Mouse (Mus musculus) erythroid progenitor cell, adult 5-6 weeks (primary cell): ENCODE data around the gene Fgd4. TPM values are rescaled to one million over a fixed set of nuclear protein-coding genes. Genes with fewer than 3 reads are reported as not detected.
"Not testable (repeated sequence)": the region's sequence is repeated elsewhere in the genome, so short reads cannot be mapped to it uniquely, and the experiment has no call there.

ENCODE experiments used
- ATAC-seq: replicated peaks from 2 replicates; pipeline ENCODE4 v1.8.0; 2016; ENCODE audit warnings: moderate number of reproducible peaks, mild to moderate bottlenecking, moderate TSS enrichment, inconsistent platforms; ENCODE audit not compliant: poor library complexity, low FRiP score, severe bottlenecking
- total RNA-seq, 2 experiments: library from RNA; stranded (forward) in 1 of 2; stranded (reverse) in 1 of 2; fragments of 150-400 nt in 1 of 2; fragments of 186-747, 209-891 nt in 1 of 2; gene quantifications; 2 replicates each; pipeline versions ENCODE4 v1.2.3 to v1.2.4; 2015 to 2017; ENCODE audit warnings: low replicate concordance in 2 of 2

The Fgd4 gene
- total RNA-seq, 2 experiments from 2014 or later = 10.1 to 16.0 TPM

DNA sequence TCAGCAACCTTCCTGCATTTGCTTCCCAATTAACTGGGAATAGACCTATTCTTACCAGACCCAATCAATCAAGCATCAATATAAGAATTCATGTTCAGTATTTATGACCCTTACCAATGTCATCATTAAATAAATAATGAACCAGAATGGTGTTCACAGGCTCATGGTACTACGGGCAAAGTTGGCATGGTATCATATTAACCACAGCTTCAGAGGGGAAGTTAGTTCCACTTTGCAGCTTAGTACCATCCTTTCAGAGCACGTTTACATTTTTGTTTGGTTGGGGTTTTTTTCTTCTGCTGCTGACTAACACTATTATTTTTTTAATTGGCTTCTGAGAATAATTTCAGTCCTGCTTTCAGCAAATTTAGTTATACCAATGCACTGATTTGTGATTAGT, 51.2 kb downstream of the Fgd4 start:
- ATAC-seq = no peak

DNA sequence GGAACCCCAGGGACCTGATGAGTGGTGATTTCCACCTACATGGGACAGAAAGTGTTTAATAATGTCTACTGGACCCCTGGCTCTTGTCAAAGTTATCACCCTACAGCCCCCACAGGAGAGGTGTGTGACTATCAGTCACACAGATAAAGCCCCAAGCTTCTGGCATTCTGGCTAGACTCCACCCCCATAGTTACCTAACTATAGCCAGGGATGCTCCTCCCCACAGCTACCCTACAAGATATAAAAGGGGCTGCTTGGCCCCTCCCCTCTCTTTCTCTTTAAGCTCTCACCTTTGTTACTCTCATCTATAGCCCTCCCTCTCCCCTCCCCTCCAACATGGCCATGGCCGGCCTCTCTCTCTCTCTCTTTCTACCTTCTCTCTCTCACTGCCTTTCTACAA, 53.7 kb downstream of the Fgd4 start:
- ATAC-seq = no peak

DNA sequence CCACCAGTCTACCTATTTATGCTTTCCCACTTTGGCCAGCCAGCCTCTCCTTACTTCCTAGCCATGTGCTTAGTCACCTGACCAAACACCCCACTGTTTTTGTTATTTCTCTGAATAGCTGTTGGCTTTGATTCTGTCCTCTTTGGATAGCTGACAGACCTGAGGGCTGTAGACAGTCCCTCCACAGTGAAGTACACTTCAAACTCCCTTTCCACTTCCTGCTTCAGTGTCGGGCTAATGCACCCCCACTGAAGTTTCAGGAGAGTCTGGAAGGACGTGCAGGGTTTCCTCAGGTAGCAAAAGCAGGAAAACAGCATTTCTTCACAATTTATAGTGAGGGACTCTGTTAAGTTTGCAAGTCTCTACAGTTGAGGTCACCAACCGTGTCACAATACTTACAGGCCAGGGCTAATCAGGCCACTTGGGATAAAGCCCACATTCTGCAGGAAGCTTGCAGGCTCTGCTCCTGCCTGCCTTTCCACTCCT, 57.4 kb downstream of the Fgd4 start:
- ATAC-seq = no peak

DNA sequence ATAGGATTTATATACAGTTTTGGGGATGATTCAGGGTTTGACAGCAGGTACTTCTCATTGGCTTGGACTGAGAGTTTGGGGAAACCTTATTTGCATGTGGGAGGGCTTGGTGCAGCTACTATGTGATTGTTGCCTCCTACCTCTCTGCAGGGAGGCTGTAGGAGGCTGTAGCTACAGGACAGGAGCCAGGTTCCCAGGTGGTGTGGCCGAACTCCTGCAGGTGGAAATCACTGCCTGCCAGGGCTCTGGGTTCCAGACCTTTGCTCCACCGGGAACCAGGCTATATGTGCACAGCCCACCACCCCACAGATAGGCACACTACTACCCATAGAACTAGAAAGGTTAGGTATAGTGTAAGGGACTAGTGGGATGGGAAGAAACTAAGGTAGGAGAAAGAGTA, 61.0 kb downstream of the Fgd4 start:
- ATAC-seq = not testable (repeated sequence)

DNA sequence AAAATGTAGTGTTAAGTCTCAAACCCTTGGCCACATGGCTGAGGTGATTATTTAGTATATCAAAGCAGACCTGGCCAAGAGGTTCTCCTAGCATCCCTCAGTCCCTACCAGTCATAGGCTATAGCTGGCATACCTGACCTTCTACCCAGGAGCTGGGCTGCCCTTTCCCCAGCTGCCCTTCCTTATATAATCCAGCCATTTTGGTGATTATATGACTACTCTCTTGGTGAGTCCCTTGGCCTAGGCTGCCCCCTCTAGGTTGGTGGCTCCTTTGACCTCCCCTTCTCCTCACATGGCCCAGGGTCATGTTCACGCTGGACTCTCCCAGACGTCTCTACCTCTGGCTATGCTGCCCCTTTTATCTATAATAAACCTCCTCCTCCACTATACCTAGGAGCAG, 65.1 kb downstream of the Fgd4 start:
- no peak for ATAC-seq

DNA sequence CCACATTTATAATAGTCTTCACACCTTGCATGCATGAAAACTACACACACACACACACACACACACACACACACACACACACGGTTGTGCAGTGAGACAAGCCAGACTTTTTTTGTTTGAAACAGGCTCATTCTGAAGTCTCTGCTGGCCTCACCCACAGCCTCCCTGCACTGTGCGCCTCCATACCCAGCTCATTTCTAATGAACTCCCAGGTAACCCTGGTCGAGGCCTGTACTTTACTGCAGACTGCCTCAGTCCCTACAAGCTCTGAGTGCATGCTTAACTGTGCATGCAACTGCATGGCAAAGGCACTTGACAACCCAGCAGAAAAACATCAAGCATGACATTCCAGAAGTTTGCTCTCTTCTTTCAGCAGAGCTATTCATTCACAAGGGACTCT, 72.3 kb downstream of the Fgd4 start:
- ATAC-seq = no peak

DNA sequence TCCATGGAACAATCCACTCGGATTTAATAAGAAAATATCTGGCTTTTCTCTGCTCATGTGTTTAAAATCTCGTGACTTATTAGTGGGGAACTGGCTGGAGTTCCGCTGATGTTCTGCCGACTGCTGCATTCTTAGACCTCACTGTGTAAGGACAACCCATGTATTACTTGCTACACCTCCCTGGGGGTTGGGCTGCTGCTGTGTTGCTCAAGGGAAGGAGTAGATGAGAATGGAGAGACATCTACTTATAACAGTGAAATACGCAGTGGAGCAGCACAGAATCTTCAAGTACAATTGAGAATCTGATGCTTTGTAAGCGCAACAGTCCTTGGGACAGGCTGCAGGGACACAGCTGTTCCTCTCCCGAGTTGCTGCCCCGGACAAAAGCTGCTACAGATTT, 73.1 kb downstream of the Fgd4 start:
- ATAC-seq = no peak

DNA sequence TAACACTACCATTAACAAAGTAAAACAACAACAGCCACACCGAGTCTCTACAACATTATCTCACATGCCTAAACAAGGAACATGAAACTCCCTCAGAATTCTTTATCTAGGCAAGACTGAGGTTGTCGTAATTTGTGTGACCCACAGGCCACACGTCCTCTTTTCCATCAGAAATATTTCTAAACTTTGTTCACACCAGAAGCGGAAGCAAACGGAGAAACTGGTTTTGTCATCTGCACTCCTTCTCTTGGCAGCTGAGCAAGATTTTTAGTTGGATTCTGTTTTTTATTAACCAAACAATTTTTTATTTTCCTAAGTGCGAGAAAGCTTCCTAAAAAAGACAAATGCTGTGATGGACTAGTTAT, 73.6 kb downstream of the Fgd4 start:
- no peak for ATAC-seq

DNA sequence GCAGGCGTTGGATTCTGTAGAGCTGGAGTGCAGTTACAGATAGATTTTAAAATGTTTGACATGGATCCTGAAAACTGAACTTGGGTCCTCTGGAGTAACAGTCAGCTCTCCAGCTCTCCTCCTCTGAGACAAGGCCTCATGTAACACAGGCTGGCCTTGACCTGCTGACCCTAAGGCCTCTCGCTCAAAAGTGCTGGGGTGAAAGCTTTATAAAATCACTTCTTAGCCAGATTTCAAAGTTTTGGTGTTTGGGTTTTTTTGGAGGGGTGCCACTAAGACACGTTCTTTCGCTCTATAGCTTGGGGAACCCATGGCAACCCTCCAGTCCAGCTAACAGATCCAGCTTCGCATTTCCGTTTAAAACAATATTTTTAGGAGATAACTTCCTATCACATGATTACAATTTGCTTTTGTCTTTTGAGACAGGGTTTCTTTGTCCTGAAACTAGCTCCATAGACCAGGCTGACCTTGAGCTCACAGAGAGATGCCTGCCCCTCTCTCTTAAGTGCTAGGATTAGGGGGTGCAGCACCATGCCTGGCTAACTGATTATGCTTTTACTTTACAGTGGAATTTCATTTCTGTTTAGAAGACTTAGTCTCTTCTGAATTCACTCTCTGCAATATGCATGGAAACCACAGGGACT, 74.1 kb downstream of the Fgd4 start:
- no peak for ATAC-seq

DNA sequence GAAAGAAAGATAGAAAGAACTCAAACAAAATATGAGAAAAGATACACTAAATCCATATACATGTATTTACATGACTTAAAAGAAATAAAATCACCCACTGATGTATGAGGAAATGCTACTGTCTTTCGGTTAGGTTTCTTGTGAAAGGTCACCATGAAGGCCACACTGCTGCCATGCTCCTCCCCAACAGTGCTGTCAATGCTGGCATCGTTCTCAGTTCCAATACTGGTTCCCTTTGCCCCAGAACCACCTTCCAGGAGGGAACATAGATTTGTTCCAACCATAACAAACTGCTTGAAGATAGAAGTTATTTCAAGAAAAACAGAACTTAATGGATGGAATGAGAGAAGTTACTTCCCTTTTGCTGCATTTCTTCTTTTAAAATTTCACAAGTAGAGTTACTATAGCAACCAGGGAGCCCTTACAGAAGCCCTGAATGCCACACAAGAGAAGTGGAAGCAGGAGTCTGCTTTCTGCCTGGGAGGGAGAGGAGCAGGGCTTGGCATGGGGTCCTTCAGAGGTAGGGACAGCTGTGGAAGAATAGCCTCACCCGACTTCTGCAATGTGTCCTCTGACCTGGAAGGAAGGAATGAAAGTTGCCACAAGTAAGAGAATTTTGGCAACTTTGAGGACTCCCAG, 75.0 kb downstream of the Fgd4 start:
- ATAC-seq = no peak

DNA sequence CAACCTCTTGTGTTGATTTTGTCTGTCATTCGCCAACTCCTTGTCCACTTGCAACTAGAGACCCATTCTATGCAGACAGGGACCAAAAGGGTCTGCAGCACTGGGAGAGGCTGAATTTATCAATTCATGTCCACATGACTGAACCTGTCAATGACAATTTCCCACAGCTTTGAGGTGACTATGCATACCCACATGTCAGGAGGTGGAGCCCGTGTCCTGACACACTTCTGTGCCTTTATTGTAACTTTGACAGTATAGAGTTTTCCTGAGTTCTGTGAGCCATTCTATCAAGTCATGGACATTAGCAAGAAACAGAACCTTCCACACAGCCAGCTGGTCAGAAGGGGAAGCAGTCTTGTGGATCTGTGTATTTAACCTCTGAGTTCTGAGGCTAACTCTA, 76.7 kb downstream of the Fgd4 start:
- no peak for ATAC-seq

DNA sequence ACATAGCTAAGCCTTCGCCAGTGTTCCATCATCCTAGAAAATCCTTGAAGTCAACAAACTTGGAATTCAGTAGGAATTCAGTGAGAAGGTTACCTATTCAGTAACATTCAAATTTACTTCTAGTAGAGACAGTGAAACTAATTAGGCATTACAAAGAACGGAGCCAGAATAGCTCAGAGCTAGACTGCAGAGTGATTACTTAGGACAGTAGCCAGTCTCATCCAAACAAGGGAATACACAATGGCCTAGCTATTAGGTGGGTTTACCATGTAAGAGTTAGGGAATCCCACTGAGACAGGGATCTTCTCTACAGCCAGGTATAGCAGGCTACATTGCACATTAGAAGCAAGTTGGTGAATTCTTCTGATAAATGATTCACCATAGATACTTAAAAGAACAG, 77.5 kb downstream of the Fgd4 start:
- not testable (repeated sequence) for ATAC-seq

DNA sequence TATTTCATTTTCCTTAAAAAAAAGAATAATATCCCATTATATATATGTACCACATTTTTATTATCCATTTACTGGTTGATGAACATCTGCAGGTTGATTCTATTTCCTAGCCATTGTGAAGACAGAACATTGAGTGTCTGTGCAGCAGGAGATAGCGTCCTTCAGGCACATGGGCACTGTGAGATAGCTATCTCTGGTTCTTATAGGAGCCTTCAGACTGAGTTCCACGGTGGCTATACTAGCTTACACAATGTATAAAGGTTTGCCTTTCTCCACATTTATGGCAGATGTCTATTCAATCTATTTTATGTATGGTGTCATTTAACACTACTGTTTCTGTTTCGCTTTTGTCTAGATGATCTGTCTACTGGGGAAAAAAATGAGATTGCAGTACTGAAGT, 98.9 kb downstream of the Fgd4 start:
- ATAC-seq = no peak

DNA sequence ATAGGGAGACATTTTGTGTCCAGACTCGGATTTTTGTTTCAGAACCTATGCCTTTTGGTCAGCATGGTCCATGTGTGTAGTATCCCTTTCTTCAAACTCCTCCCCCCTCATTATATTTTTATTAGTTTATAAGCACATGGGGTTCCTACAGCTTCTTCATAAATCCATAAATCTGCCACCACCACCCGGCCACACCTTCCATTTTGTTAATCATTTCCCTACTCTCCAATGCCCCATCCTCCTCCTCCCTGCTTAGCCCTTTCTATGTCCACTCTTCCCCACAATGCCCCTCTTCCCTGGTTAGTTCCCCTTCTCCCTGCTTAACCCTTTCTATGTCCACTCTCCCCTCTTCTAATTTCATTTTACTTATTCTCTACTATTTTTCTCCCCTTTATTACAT, 99.4 kb downstream of the Fgd4 start:
- no peak for ATAC-seq

DNA sequence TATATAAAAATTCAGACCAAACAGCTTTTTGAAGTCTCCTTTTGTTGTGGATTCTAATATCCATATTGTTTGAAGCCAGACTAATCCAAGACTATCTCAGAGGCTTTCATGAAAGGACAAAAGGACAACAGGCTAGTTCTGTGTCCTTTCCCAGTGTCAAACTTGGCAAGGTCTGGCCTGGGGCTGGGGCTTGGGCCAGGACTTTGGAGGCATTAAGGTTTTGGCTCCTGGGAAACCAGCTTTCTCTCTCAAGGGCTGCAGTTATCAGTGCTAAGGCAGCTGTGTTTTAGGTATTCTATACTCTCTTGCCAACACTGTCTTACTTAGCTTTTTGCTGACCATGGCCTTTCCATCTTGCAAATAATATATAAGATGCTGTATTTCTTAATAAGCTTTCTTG, 101.6 kb downstream of the Fgd4 start:
- ATAC-seq = no peak

DNA sequence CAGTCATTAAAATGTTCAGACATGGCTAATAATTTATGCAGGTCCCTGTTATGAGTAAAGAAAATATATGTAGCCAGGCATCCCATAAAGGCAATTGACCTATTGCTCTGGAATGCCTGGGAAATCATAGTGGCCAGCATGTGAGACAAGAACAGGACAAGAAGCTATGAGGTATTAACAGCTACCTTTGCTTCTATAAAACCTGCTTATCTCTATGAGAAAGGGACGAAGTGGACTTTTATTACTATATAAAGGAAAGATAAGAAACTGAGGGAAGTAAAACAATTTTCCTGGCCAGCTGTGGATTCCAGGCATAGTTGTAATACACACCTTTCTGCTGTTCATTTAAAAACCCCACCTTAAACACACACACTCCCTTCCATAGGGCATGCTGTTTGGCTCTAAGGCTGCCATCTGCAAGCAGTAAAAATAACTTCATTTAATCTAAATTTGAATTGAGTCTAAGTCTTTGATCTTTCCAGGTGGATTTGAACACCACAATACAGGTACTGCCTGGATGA, 114.8 kb downstream of the Fgd4 start:
- ATAC-seq = no peak

DNA sequence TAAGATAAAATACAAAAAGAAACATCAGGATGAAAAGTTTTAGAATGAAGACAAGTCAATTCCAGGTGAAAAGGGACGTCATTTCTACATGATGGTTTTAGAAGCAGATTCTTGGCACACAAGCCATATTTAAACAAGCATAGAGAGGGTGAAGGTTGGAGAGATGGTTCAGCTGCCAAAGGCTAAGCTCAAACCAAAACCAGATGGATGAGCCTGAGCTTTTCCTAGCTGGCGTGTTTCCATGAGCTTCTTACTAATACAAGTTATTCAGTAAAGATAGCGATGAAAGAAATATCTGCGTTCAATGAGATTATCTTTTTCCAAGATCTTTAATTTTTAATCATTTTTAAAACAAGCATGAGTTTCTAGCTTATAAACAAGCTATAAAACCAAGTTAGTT, 115.7 kb downstream of the Fgd4 start:
- ATAC-seq = no peak

DNA sequence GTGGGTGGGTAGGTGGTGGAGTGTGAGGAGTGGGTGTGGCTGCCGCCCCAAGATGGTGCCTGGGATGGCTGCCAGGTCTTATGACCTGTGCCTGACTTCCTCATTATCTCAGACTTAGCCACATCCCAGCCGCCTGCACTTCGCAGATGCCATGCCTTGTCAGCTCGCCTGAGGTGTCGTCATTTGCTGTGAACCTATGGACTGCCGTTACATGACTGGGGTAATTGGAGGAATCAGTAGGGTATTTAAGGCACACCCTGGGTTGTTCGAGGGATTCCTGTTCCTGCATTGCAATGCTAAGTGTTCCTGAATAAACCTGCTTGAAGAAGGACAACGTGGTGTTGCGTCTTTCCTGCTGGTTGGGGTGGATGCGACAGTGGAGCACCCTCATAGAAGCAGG, 126.9 kb downstream of the Fgd4 start:
- not testable (repeated sequence) for ATAC-seq

DNA sequence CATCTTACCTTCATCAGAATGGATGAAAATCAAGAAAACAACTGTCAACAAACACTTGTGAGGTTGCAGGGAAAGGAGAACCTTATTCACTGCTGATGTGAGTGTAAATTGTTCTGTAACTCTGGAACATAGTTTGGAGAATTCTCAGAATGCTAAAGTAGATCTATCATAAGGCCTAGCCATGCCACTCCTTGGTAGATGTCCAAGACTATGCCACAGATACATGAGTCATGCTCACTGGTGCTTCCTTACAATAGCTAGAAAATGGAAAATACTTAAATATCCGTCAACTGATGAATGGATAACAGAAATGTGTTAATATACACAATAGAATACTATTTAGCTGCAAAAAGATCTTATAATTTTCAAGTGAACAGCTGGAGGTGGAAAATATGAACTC, 150.3 kb downstream of the Fgd4 start:
- no peak for ATAC-seq

DNA sequence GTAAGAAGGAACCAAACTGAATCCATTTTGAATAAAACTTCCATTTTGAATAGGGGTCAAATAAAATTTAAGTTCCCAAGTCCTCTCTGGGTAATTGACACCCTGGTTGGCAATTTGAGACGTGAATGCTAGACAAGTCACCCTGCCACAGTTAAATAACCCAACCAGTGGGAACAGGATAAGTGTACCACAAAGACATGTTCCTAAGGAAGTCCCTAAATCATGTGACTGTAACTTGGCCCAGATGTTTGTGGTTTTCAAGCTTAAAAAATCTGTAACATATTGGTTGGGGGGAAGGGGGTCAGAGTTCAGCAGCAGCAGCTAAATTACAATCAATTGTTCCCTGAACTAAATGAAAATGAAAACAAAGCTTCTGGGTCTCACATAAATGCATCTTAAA, 161.9 kb downstream of the Fgd4 start:
- no peak for ATAC-seq

DNA sequence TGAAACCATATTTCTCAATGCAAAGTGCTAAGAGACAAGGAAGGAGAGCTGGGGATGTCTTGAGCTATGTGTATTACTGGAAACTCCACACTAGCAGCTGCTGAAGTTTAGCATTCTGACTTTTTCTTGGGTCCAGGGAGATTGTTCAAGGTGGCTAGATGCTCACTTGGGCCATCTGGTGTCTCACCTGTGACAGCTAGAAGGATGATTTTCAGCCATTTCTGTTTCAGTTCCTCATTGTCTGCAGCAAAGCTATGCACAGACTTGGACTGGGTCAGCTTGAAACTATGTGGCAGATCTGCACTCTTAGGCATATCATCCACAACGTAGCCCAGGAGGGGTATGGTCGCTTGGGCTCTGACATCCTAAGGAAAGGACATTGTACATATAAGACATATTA, 177.9 kb downstream of the Fgd4 start:
- ATAC-seq = no peak

DNA sequence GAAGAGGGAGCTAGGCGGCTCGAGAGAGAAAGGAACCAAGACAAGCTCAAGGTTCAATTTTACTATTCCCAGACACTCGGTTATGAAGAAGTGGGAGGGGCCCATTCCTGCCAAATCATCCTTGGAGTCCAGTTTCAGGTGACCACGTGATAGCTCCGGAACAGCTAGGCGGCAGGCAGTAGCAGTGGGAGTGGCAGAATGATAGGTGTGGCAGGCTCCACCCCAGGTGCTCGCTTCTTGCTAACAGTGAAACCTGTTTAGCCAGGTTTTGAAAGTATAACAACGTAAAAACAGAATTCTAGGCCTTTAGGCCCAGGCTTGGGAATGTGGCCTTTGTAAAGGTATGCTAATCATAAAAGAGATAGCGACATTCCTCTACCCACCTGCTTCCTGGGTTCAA, 233.1 kb downstream of the Fgd4 start:
- ATAC-seq = not testable (repeated sequence)
